Mouse (Mus musculus) MEL (cell line): ENCODE results near the gene Hpca. TPM values are rescaled to one million over a fixed set of nuclear protein-coding genes. Genes with fewer than 3 reads are reported as not detected.
A peak's percentile ranks its signal among the peaks of the same experiment; 100 is the strongest.

ENCODE experiments used
- DNase-seq: peaks from one replicate; pipeline ENCODE4 v3.0.0; 2011; ENCODE audit warnings: low read depth, low spot score
- H3K27ac ChIP-seq: 2 replicates; pipeline ENCODE4 v1.5.1; 2012; ENCODE audit warnings: low read depth, mild to moderate bottlenecking, control low read depth, low read length, moderate library complexity; ENCODE audit not compliant: control insufficient read depth
- H3K27me3 ChIP-seq, 2 experiments: fragments of 150-350 bp in 1 of 2; sonication (generic) in 1 of 2; 2 replicates each; pipeline ENCODE4 v1.6.1; 2012; ENCODE audit warnings: low read length in 2 of 2, mild to moderate bottlenecking in 2 of 2, improper control_type of control experiment in 1 of 2, moderate library complexity in 1 of 2; ENCODE audit not compliant: insufficient read depth in 2 of 2, control insufficient read depth in 1 of 2
- H3K36me3 ChIP-seq, 2 experiments: 2 replicates each; pipeline ENCODE4 v1.6.1; 2012 to 2014; ENCODE audit warnings: low read length in 2 of 2, improper control_type of control experiment in 1 of 2, inconsistent platforms in 1 of 2, mild to moderate bottlenecking in 1 of 2; ENCODE audit not compliant: insufficient read depth in 2 of 2, control insufficient read depth in 1 of 2
- H3K4me1 ChIP-seq, 2 experiments: fragments of 150-350 bp in 1 of 2; sonication (generic) in 1 of 2; 2 replicates each; pipeline ENCODE4 v1.6.1; 2012; ENCODE audit warnings: low read length in 2 of 2, improper control_type of control experiment in 1 of 2, mild to moderate bottlenecking in 1 of 2; ENCODE audit not compliant: insufficient read depth in 2 of 2, control insufficient read depth in 1 of 2
- H3K4me3 ChIP-seq, 2 experiments: fragments of 150-350 bp in 1 of 2; sonication (generic) in 1 of 2; 2 replicates each; pipeline ENCODE4 v1.5.1; 2012; ENCODE audit warnings: low read depth in 2 of 2, low read length in 2 of 2, mild to moderate bottlenecking in 2 of 2, moderate library complexity in 2 of 2, control low read depth in 1 of 2, improper control_type of control experiment in 1 of 2; ENCODE audit not compliant: control insufficient read depth in 1 of 2, insufficient read depth in 1 of 2
- H3K79me2 ChIP-seq: 2 replicates; pipeline ENCODE4 v1.6.1; 2012; ENCODE audit warnings: mild to moderate bottlenecking, low read length, moderate library complexity; ENCODE audit not compliant: control insufficient read depth, poor library complexity, insufficient read depth
- H3K9ac ChIP-seq: 2 replicates; pipeline ENCODE4 v1.6.1; 2012; ENCODE audit warnings: low read depth, mild to moderate bottlenecking, control low read depth, low read length, moderate library complexity; ENCODE audit not compliant: control insufficient read depth, poor library complexity, severe bottlenecking
- H3K9me3 ChIP-seq: fragments of 150-350 bp; sonication (generic); replicated peaks from 2 replicates; pipeline ENCODE4 v1.6.1; 2012; ENCODE audit warnings: mild to moderate bottlenecking, low read length, improper control_type of control experiment, moderate library complexity; ENCODE audit not compliant: insufficient read depth
- BHLHE40 ChIP-seq: IDR thresholded peaks from 2 replicates; pipeline ENCODE4 v1.6.1; 2012; ENCODE audit warnings: low read depth, mild to moderate bottlenecking, inconsistent platforms, low read length, improper control_type of control experiment, borderline replicate concordance
- CHD2 ChIP-seq: IDR thresholded peaks from 2 replicates; pipeline ENCODE4 v1.6.1; 2011; ENCODE audit warnings: low read length, improper control_type of control experiment
- CTCF ChIP-seq, 3 experiments: IDR thresholded peaks in 2 of 3; conservative IDR thresholded peaks in 1 of 3; 2 replicates each; pipeline ENCODE4 v1.5.1; 2011 to 2012; ENCODE audit warnings: low read length in 3 of 3, low read depth in 2 of 3, mild to moderate bottlenecking in 2 of 3, improper control_type of control experiment in 1 of 3, inconsistent platforms in 1 of 3, mixed read lengths in 1 of 3, moderate library complexity in 1 of 3; ENCODE audit not compliant: control insufficient read depth in 1 of 3, insufficient read depth in 1 of 3, poor library complexity in 1 of 3, severe bottlenecking in 1 of 3
- E2F4 ChIP-seq: IDR thresholded peaks from 2 replicates; pipeline ENCODE4 v1.6.1; 2011; ENCODE audit warnings: low read depth, low read length, improper control_type of control experiment, borderline replicate concordance
- ELF1 ChIP-seq: IDR thresholded peaks from 2 replicates; pipeline ENCODE4 v1.6.1; 2014; ENCODE audit warnings: low read depth, mild to moderate bottlenecking, inconsistent platforms, low read length, improper control_type of control experiment, moderate library complexity
- EP300 ChIP-seq, 2 experiments: IDR thresholded peaks; 2 replicates each; pipeline ENCODE4 v1.6.1; 2011; ENCODE audit warnings: improper control_type of control experiment in 2 of 2, low read length in 2 of 2, low read depth in 1 of 2, mild to moderate bottlenecking in 1 of 2
- GATA1 ChIP-seq: IDR thresholded peaks from 2 replicates; pipeline ENCODE4 v1.6.1; 2011; ENCODE audit warnings: low read depth, low read length, improper control_type of control experiment
- HCFC1 ChIP-seq: IDR thresholded peaks from 2 replicates; pipeline ENCODE4 v1.6.1; 2012; ENCODE audit warnings: low read depth, mild to moderate bottlenecking, inconsistent platforms, low read length, improper control_type of control experiment, moderate library complexity
- JUND ChIP-seq: IDR thresholded peaks from 2 replicates; pipeline ENCODE4 v1.6.1; 2011; ENCODE audit warnings: low read depth, mild to moderate bottlenecking, improper control_type of control experiment, low read length
- KAT2A ChIP-seq: conservative IDR thresholded peaks from 2 replicates; pipeline ENCODE4 v1.6.1; 2012; ENCODE audit warnings: low read depth, low read length, improper control_type of control experiment, inconsistent platforms
- MAX ChIP-seq: IDR thresholded peaks from 2 replicates; pipeline ENCODE4 v1.6.1; 2011; ENCODE audit warnings: low read length, improper control_type of control experiment
- MAZ ChIP-seq: IDR thresholded peaks from 2 replicates; pipeline ENCODE4 v1.6.1; 2012; ENCODE audit warnings: low read depth, mild to moderate bottlenecking, inconsistent platforms, low read length, improper control_type of control experiment
- MXI1 ChIP-seq: IDR thresholded peaks from 2 replicates; pipeline ENCODE4 v1.6.1; 2011; ENCODE audit warnings: mild to moderate bottlenecking, low read depth, low read length, improper control_type of control experiment
- NELFE ChIP-seq: IDR thresholded peaks from 2 replicates; pipeline ENCODE4 v1.6.1; 2011; ENCODE audit warnings: low read depth, low read length, improper control_type of control experiment
- POLR2AphosphoS2 ChIP-seq: IDR thresholded peaks from 2 replicates; pipeline ENCODE4 v1.6.1; 2011; ENCODE audit warnings: low read length, improper control_type of control experiment
- RAD21 ChIP-seq: IDR thresholded peaks from 2 replicates; pipeline ENCODE4 v1.6.1; 2011; ENCODE audit warnings: mild to moderate bottlenecking, low read depth, low read length, improper control_type of control experiment
- RCOR1 ChIP-seq: IDR thresholded peaks from 2 replicates; pipeline ENCODE4 v1.6.1; 2012; ENCODE audit warnings: low read depth, mild to moderate bottlenecking, inconsistent platforms, low read length, improper control_type of control experiment
- SMC3 ChIP-seq: IDR thresholded peaks from 2 replicates; pipeline ENCODE4 v1.6.1; 2011; ENCODE audit warnings: low read depth, low read length, improper control_type of control experiment
- TAL1 ChIP-seq: IDR thresholded peaks from 2 replicates; pipeline ENCODE4 v1.6.1; 2012; ENCODE audit warnings: mild to moderate bottlenecking, inconsistent platforms, low read length, moderate library complexity, mixed read lengths
- TBP ChIP-seq: IDR thresholded peaks from 2 replicates; pipeline ENCODE4 v1.8.0; 2011; ENCODE audit warnings: low read depth, low read length, improper control_type of control experiment
- TCF12 ChIP-seq: IDR thresholded peaks from 2 replicates; pipeline ENCODE4 v1.6.1; 2014; ENCODE audit warnings: low read depth, mild to moderate bottlenecking, inconsistent platforms, low read length, improper control_type of control experiment, moderate library complexity
- USF1 ChIP-seq: IDR thresholded peaks from 2 replicates; pipeline ENCODE4 v1.6.1; 2014; ENCODE audit warnings: low read depth, mild to moderate bottlenecking, inconsistent platforms, low read length, improper control_type of control experiment, moderate library complexity
- USF2 ChIP-seq, 2 experiments: IDR thresholded peaks; 2 replicates each; pipeline ENCODE4 v1.6.1; 2011 to 2012; ENCODE audit warnings: improper control_type of control experiment in 2 of 2, low read length in 2 of 2, borderline replicate concordance in 1 of 2, inconsistent platforms in 1 of 2, low read depth in 1 of 2, mild to moderate bottlenecking in 1 of 2; ENCODE audit not compliant: insufficient read depth in 1 of 2
- ZC3H11A ChIP-seq: IDR thresholded peaks from 2 replicates; pipeline ENCODE4 v1.6.1; 2012; ENCODE audit warnings: low read depth, mild to moderate bottlenecking, inconsistent platforms, low read length, improper control_type of control experiment
- ZKSCAN1 ChIP-seq: IDR thresholded peaks from 2 replicates; pipeline ENCODE4 v1.6.1; 2012; ENCODE audit warnings: low read depth, mild to moderate bottlenecking, inconsistent platforms, low read length, improper control_type of control experiment, moderate library complexity
- ZNF384 ChIP-seq: IDR thresholded peaks from 2 replicates; pipeline ENCODE4 v1.6.1; 2012; ENCODE audit warnings: low read depth, mild to moderate bottlenecking, inconsistent platforms, low read length, improper control_type of control experiment
- polyA plus RNA-seq, 2 experiments: library from polyadenylated mRNA; stranded (reverse) in 1 of 2; unstranded in 1 of 2; fragments of >175 nt in 1 of 2; fragments of >200 nt in 1 of 2; gene quantifications; 2 replicates each; pipeline versions ENCODE4 v1.2.1 to v1.2.4; 2012; ENCODE audit warnings: low replicate concordance in 2 of 2, low read depth in 1 of 2; ENCODE audit not compliant: insufficient read length in 2 of 2, insufficient read depth in 1 of 2, missing spikeins in 1 of 2
- total RNA-seq: library from RNA; depleted of rRNA; stranded (reverse); fragments of 300-350 nt; gene quantifications from 2 replicates; pipeline ENCODE4 v1.2.3, GENCODE M21; 2012

Hpca gene
- total and polyA plus RNA-seq, 3 experiments = 0.39 to 1.1 TPM; not detected in 1

- Histone ChIP-seq H3K36me3 (peaks cover 0 to 6% of the 10 kb centered on the region in 2 experiments; a peak in 2 of 4 replicates), H3K27ac (peak overlapping the region; percentile 66), H3K4me1 (peaks cover 6 to 14% of the 10 kb centered on the region in 2 experiments; a peak in 3 of 4 replicates), H3K79me2 (peaks cover 1% of the 10 kb centered on the region; the same call in 1 of the 2 replicates), H3K9me3 (no peaks in the 10 kb centered on the region), H3K4me3 (peak overlapping the region; percentile 47 to 74), H3K27me3 (no peaks in the 10 kb centered on the region), H3K9ac (peak overlapping the region; percentile 56)
- DNase-seq = peak; percentile 81
- TF ChIP-seq ZNF384 = peak; percentile 72
- TF ChIP-seq KAT2A = no peak
- TF ChIP-seq EP300 (IDR thresholded peaks at IDR 0.05; ENCODE audit: low read depth in 1 of 2, low read length in 2 of 2) = no peak
- TF ChIP-seq MAZ = peak; percentile 74
- TF ChIP-seq SMC3 = peak; percentile 61
- TF ChIP-seq MXI1 = peak; percentile 46; the same call in 1 of the 2 replicates
- no peak for TF ChIP-seq ZKSCAN1
- TF ChIP-seq BHLHE40 = no peak
- TF ChIP-seq JUND = no peak
- TF ChIP-seq TCF12 = 0 out of 2 replicates have a peak, but pooled peaks have one; percentile 11
- TF ChIP-seq POLR2AphosphoS2 = no peak
- no peak for TF ChIP-seq MAX
- TF ChIP-seq RAD21 = peak; percentile 28
- TF ChIP-seq TBP = no peak
- TF ChIP-seq NELFE = no peak
- TF ChIP-seq RCOR1 = no peak
- TF ChIP-seq ZC3H11A = no peak
- TF ChIP-seq E2F4 = no peak
- peak; percentile 79 to 97 (median 83) for TF ChIP-seq CTCF (IDR thresholded peaks at IDR 0.05 in 2 of 3, conservative IDR thresholded peaks at IDR 0.05 in 1 of 3; ENCODE audit: control insufficient read depth in 1 of 3, insufficient read depth in 1 of 3, low read depth in 2 of 3, low read length in 3 of 3, poor library complexity in 1 of 3, severe bottlenecking in 1 of 3)
- no peak for TF ChIP-seq GATA1
- TF ChIP-seq ELF1 = peak; percentile 29; the same call in 1 of the 2 replicates
- no peak for TF ChIP-seq TAL1
- TF ChIP-seq USF1 = no peak
- TF ChIP-seq CHD2 = no peak
- TF ChIP-seq USF2 (IDR thresholded peaks at IDR 0.05; ENCODE audit: borderline replicate concordance in 1 of 2, insufficient read depth in 1 of 2, low read depth in 1 of 2, low read length in 2 of 2) = no peak
- TF ChIP-seq HCFC1 = peak; percentile 60; the same call in 1 of the 2 replicates
Observed at GRCm38 (mm10) chr4:129130149-129130548, 8.3 kb upstream of the Hpca start.
